Mouse (Mus musculus) retina, postnatal 7 days (tissue): Measurements from ENCODE around the gene Sgsh.

Experiments
- DNase-seq: peaks from one replicate; pipeline ENCODE4 v3.0.0-alpha.2; 2012; ENCODE audit warnings: low read depth, low spot score

Gene Sgsh

GRCm38 (mm10) chr11:119375425-119375824 is 20.1 kb upstream of the Sgsh start:
- DNase-seq: no peak

GRCm38 (mm10) chr11:119363534-119364145 is 8.3 kb upstream of the Sgsh start:
- peak; percentile 72 for DNase-seq

- no peak for DNase-seq
These were observed 7.6 kb upstream of the Sgsh start for GRCm38 (mm10) chr11:119362769-119363533.

- peak; percentile 43 for DNase-seq
These were observed 3.8 kb upstream of the Sgsh start for GRCm38 (mm10) chr11:119359089-119359488.

GRCm38 (mm10) chr11:119354798-119355442 is 416 bp downstream of the Sgsh start:
- no peak for DNase-seq

GRCm38 (mm10) chr11:119353946-119354345 is 1.4 kb downstream of the Sgsh start:
- no peak for DNase-seq

GRCm38 (mm10) chr11:119352113-119352512 is 3.2 kb downstream of the Sgsh start:
- no peak for DNase-seq

GRCm38 (mm10) chr11:119347125-119347524 is 8.2 kb downstream of the Sgsh start:
- DNase-seq: no peak

GRCm38 (mm10) chr11:119344865-119345264 is 10.5 kb downstream of the Sgsh start:
- no peak for DNase-seq

GRCm38 (mm10) chr11:119344178-119344577 is 11.2 kb downstream of the Sgsh start:
- no peak for DNase-seq

- peak; percentile 77 for DNase-seq
These were observed 15.7 kb downstream of the Sgsh start for GRCm38 (mm10) chr11:119339637-119340036.

GRCm38 (mm10) chr11:119339179-119339578 is 16.2 kb downstream of the Sgsh start:
- no peak for DNase-seq

- no peak for DNase-seq
These were observed 16.9 kb downstream of the Sgsh start for GRCm38 (mm10) chr11:119338271-119339059.

- DNase-seq: no peak
These were observed 23.4 kb downstream of the Sgsh start for GRCm38 (mm10) chr11:119331970-119332369.

- DNase-seq: no peak
These were observed 24.7 kb downstream of the Sgsh start for GRCm38 (mm10) chr11:119330592-119330991.

GRCm38 (mm10) chr11:119325068-119325467 is 30.3 kb downstream of the Sgsh start:
- no peak for DNase-seq

GRCm38 (mm10) chr11:119322521-119322920 is 32.8 kb downstream of the Sgsh start:
- no peak for DNase-seq

- DNase-seq: no peak
These were observed 38.6 kb downstream of the Sgsh start for GRCm38 (mm10) chr11:119316720-119317119.

GRCm38 (mm10) chr11:119314252-119314936 is 40.9 kb downstream of the Sgsh start:
- no peak for DNase-seq

- no peak for DNase-seq
These were observed 44.7 kb downstream of the Sgsh start for GRCm38 (mm10) chr11:119310621-119311020.

GRCm38 (mm10) chr11:119307916-119308315 is 47.4 kb downstream of the Sgsh start:
- DNase-seq: no peak

- DNase-seq: no peak
These were observed 47.8 kb downstream of the Sgsh start, which contains the start of gene Card14 for GRCm38 (mm10) chr11:119307658-119307867. TSS of gene Card14 (plus strand) at chr11:119307768.
